Mouse (Mus musculus) CH12.LX (cell line): ENCODE results near the gene Fam69a. TPM values are rescaled to one million over a fixed set of nuclear protein-coding genes. Genes with fewer than 3 reads are reported as not detected.
A peak's percentile ranks its signal among the peaks of the same experiment; 100 is the strongest.

Source experiments
- DNase-seq: peaks from one replicate; pipeline ENCODE4 v3.0.0-alpha.2; 2013; ENCODE audit errors: extremely low read depth
- H3K27ac ChIP-seq: 2 replicates; pipeline ENCODE4 v1.5.1; 2012; ENCODE audit warnings: low read depth, mild to moderate bottlenecking, control low read depth, moderate library complexity; ENCODE audit not compliant: insufficient read depth
- H3K27me3 ChIP-seq: replicated peaks from 2 replicates; pipeline ENCODE3; 2012; ENCODE audit warnings: inconsistent platforms
- H3K36me3 ChIP-seq, 2 experiments: replicated peaks in 1 of 2; 2 replicates each; pipeline versions ENCODE3 to v1.6.1; 2012; ENCODE audit warnings: inconsistent platforms in 1 of 2, low read length in 1 of 2, mild to moderate bottlenecking in 1 of 2, mixed read lengths in 1 of 2, moderate library complexity in 1 of 2; ENCODE audit not compliant: control insufficient read depth in 1 of 2, insufficient read depth in 1 of 2
- H3K4me1 ChIP-seq, 2 experiments: 2 replicates each; pipeline ENCODE4 v1.6.1; 2012; ENCODE audit warnings: inconsistent platforms in 1 of 2, moderate library complexity in 1 of 2; ENCODE audit not compliant: insufficient read depth in 2 of 2, control insufficient read depth in 1 of 2
- H3K4me2 ChIP-seq: 2 replicates; pipeline ENCODE4 v1.6.1; 2012; ENCODE audit warnings: low read depth, mild to moderate bottlenecking, control low read depth; ENCODE audit not compliant: poor library complexity, insufficient read depth, severe bottlenecking
- H3K4me3 ChIP-seq, 3 experiments: fragments of 150-350 bp in 1 of 3; sonication (generic) in 1 of 3; replicated peaks in 1 of 3; 2 replicates each; pipeline versions ENCODE3 to v1.5.1; 2011 to 2012; ENCODE audit warnings: low read depth in 2 of 3, low read length in 2 of 3, mild to moderate bottlenecking in 2 of 3, moderate library complexity in 2 of 3, control low read depth in 1 of 3, improper control_type of control experiment in 1 of 3, inconsistent platforms in 1 of 3, mixed read lengths in 1 of 3; ENCODE audit not compliant: poor library complexity in 1 of 3
- H3K79me2 ChIP-seq: replicated peaks from 2 replicates; pipeline ENCODE4 v1.6.1; 2012; ENCODE audit warnings: mild to moderate bottlenecking, moderate library complexity; ENCODE audit not compliant: control insufficient read depth, poor library complexity, insufficient read depth, severe bottlenecking; ENCODE audit errors: extremely low read depth
- H3K9ac ChIP-seq: 2 replicates; pipeline ENCODE4 v1.6.1; 2012; ENCODE audit warnings: low read depth, mild to moderate bottlenecking, control low read depth, moderate library complexity; ENCODE audit not compliant: insufficient read depth
- H3K9me3 ChIP-seq: replicated peaks from 2 replicates; pipeline ENCODE3; 2012; ENCODE audit warnings: low read length, inconsistent platforms, mixed read lengths
- BHLHE40 ChIP-seq: IDR thresholded peaks from 2 replicates; pipeline ENCODE4 v1.6.1; 2011; ENCODE audit warnings: mild to moderate bottlenecking, low read depth, low read length, improper control_type of control experiment
- CHD1 ChIP-seq: IDR thresholded peaks from 2 replicates; pipeline ENCODE4 v1.6.1; 2012; ENCODE audit warnings: low read depth, low read length, improper control_type of control experiment, inconsistent platforms
- CHD2 ChIP-seq: IDR thresholded peaks from 2 replicates; pipeline ENCODE4 v1.6.1; 2011; ENCODE audit warnings: low read length, improper control_type of control experiment
- CTCF ChIP-seq, 2 experiments: IDR thresholded peaks in 1 of 2; conservative IDR thresholded peaks in 1 of 2; 2 replicates each; pipeline ENCODE4 v1.5.1; 2011 to 2012; ENCODE audit warnings: low read depth in 2 of 2, low read length in 2 of 2, improper control_type of control experiment in 1 of 2, inconsistent platforms in 1 of 2, mild to moderate bottlenecking in 1 of 2, moderate library complexity in 1 of 2
- E2F4 ChIP-seq: IDR thresholded peaks from 2 replicates; pipeline ENCODE4 v1.6.1; 2011; ENCODE audit warnings: low read depth, low read length, improper control_type of control experiment; ENCODE audit not compliant: insufficient replicate concordance
- ELF1 ChIP-seq: IDR thresholded peaks from 2 replicates; pipeline ENCODE4 v1.6.1; 2014; ENCODE audit warnings: low read depth, mild to moderate bottlenecking, inconsistent platforms, low read length, improper control_type of control experiment
- EP300 ChIP-seq: IDR thresholded peaks from 2 replicates; pipeline ENCODE4 v1.6.1; 2011; ENCODE audit warnings: low read length, improper control_type of control experiment
- ETS1 ChIP-seq: conservative IDR thresholded peaks from 2 replicates; pipeline ENCODE4 v1.6.1; 2012; ENCODE audit warnings: low read depth, mild to moderate bottlenecking, inconsistent platforms, low read length, improper control_type of control experiment, moderate library complexity
- GABPA ChIP-seq: IDR thresholded peaks from 2 replicates; pipeline ENCODE4 v1.6.1; 2012; ENCODE audit warnings: low read depth, low read length, improper control_type of control experiment, inconsistent platforms; ENCODE audit not compliant: insufficient replicate concordance
- HCFC1 ChIP-seq: IDR thresholded peaks from 2 replicates; pipeline ENCODE4 v1.6.1; 2012; ENCODE audit warnings: low read depth, mild to moderate bottlenecking, inconsistent platforms, low read length, improper control_type of control experiment
- IRF4 ChIP-seq: IDR thresholded peaks from 2 replicates; pipeline ENCODE4 v1.6.1; 2014; ENCODE audit warnings: low read depth, mild to moderate bottlenecking, inconsistent platforms, low read length, improper control_type of control experiment
- JUN ChIP-seq: IDR thresholded peaks from 2 replicates; pipeline ENCODE4 v1.6.1; 2011; ENCODE audit warnings: low read depth, mild to moderate bottlenecking, low read length, improper control_type of control experiment, moderate library complexity; ENCODE audit not compliant: insufficient read depth
- JUND ChIP-seq: conservative IDR thresholded peaks from 2 replicates; pipeline ENCODE4 v1.6.1; 2011; ENCODE audit warnings: low read depth, low read length, improper control_type of control experiment
- KAT2A ChIP-seq: IDR thresholded peaks from 2 replicates; pipeline ENCODE4 v1.6.1; 2012; ENCODE audit warnings: low read length, improper control_type of control experiment, inconsistent platforms; ENCODE audit not compliant: insufficient replicate concordance
- MAFK ChIP-seq: IDR thresholded peaks from 2 replicates; pipeline ENCODE4 v1.6.1; 2011; ENCODE audit warnings: low read length, improper control_type of control experiment; ENCODE audit not compliant: insufficient replicate concordance
- MAX ChIP-seq: IDR thresholded peaks from 2 replicates; pipeline ENCODE4 v1.6.1; 2011; ENCODE audit warnings: low read length, improper control_type of control experiment
- MAZ ChIP-seq: IDR thresholded peaks from 2 replicates; pipeline ENCODE4 v1.6.1; 2012; ENCODE audit warnings: low read depth, mild to moderate bottlenecking, inconsistent platforms, low read length, improper control_type of control experiment, moderate library complexity
- MEF2A ChIP-seq: IDR thresholded peaks from 2 replicates; pipeline ENCODE4 v1.6.1; 2014; ENCODE audit warnings: low read depth, mild to moderate bottlenecking, inconsistent platforms, low read length, improper control_type of control experiment, borderline replicate concordance
- MXI1 ChIP-seq: IDR thresholded peaks from 2 replicates; pipeline ENCODE4 v1.6.1; 2011; ENCODE audit warnings: mild to moderate bottlenecking, low read depth, low read length, improper control_type of control experiment
- MYC ChIP-seq: IDR thresholded peaks from 2 replicates; pipeline ENCODE4 v1.6.1; 2011; ENCODE audit warnings: low read depth, mild to moderate bottlenecking, improper control_type of control experiment, low read length
- NELFE ChIP-seq: IDR thresholded peaks from 2 replicates; pipeline ENCODE4 v1.6.1; 2011; ENCODE audit warnings: low read depth, low read length, improper control_type of control experiment
- NRF1 ChIP-seq: IDR thresholded peaks from 2 replicates; pipeline ENCODE4 v1.6.1; 2014; ENCODE audit warnings: low read depth, mild to moderate bottlenecking, inconsistent platforms, low read length, improper control_type of control experiment, moderate library complexity
- PAX5 ChIP-seq: IDR thresholded peaks from 2 replicates; pipeline ENCODE4 v1.6.1; 2012; ENCODE audit warnings: low read length, inconsistent platforms, mixed read lengths
- POLR2A ChIP-seq: IDR thresholded peaks from 2 replicates; pipeline ENCODE4 v1.6.1; 2011; ENCODE audit warnings: low read depth, mild to moderate bottlenecking, improper control_type of control experiment, low read length
- POLR2AphosphoS2 ChIP-seq: IDR thresholded peaks from 2 replicates; pipeline ENCODE4 v1.6.1; 2011; ENCODE audit warnings: low read depth, low read length, improper control_type of control experiment
- RAD21 ChIP-seq: IDR thresholded peaks from 2 replicates; pipeline ENCODE4 v1.6.1; 2011; ENCODE audit warnings: low read depth, mild to moderate bottlenecking, low read length, improper control_type of control experiment, moderate library complexity
- RCOR1 ChIP-seq: conservative IDR thresholded peaks from 2 replicates; pipeline ENCODE4 v1.6.1; 2012; ENCODE audit warnings: low read depth, mild to moderate bottlenecking, inconsistent platforms, low read length, improper control_type of control experiment
- SIN3A ChIP-seq: IDR thresholded peaks from 2 replicates; pipeline ENCODE4 v1.6.1; 2012; ENCODE audit warnings: low read length, improper control_type of control experiment, inconsistent platforms
- SMC3 ChIP-seq: IDR thresholded peaks from 2 replicates; pipeline ENCODE4 v1.6.1; 2011; ENCODE audit warnings: low read depth, low read length, improper control_type of control experiment
- TBP ChIP-seq: conservative IDR thresholded peaks from 2 replicates; pipeline ENCODE4 v1.6.1; 2011; ENCODE audit warnings: low read depth, low read length, improper control_type of control experiment
- TCF12 ChIP-seq: IDR thresholded peaks from 2 replicates; pipeline ENCODE4 v1.6.1; 2014; ENCODE audit warnings: low read depth, mild to moderate bottlenecking, inconsistent platforms, low read length, improper control_type of control experiment
- UBTF ChIP-seq: IDR thresholded peaks from 2 replicates; pipeline ENCODE4 v1.6.1; 2012; ENCODE audit warnings: low read depth, mild to moderate bottlenecking, inconsistent platforms, low read length, improper control_type of control experiment, moderate library complexity
- USF1 ChIP-seq: IDR thresholded peaks from 2 replicates; pipeline ENCODE4 v1.6.1; 2014; ENCODE audit warnings: low read depth, mild to moderate bottlenecking, inconsistent platforms, low read length, improper control_type of control experiment
- USF2 ChIP-seq: conservative IDR thresholded peaks from 2 replicates; pipeline ENCODE4 v1.6.1; 2011; ENCODE audit warnings: low read depth, low read length, improper control_type of control experiment
- ZC3H11A ChIP-seq: IDR thresholded peaks from 2 replicates; pipeline ENCODE4 v1.6.1; 2012; ENCODE audit warnings: low read depth, mild to moderate bottlenecking, inconsistent platforms, low read length, improper control_type of control experiment
- ZKSCAN1 ChIP-seq: IDR thresholded peaks from 2 replicates; pipeline ENCODE4 v1.6.1; 2012; ENCODE audit warnings: low read depth, inconsistent platforms, low read length, improper control_type of control experiment, borderline replicate concordance
- ZMIZ1 ChIP-seq: IDR thresholded peaks from 2 replicates; pipeline ENCODE4 v1.6.1; 2012; ENCODE audit warnings: low read depth, mild to moderate bottlenecking, inconsistent platforms, low read length, improper control_type of control experiment
- ZNF384 ChIP-seq: IDR thresholded peaks from 2 replicates; pipeline ENCODE4 v1.6.1; 2012; ENCODE audit warnings: low read depth, low read length, improper control_type of control experiment, inconsistent platforms
- dilution Hi-C: fragments of 300-500 bp; cut with MboI; formaldehyde crosslinking; loops from 2 replicates; pipeline ENCODE4 v1.14.3; 2020; ENCODE audit warnings: low sequenced_read_pairs; ENCODE audit not compliant: extremely low pct_unique_long_range_greater_than_20kb, extremely low pct_ligation_motif_present
- in situ Hi-C: fragments of 300-500 bp; cut with MboI; formaldehyde crosslinking; loops from 3 replicates; pipeline ENCODE4 v1.14.3; 2019; ENCODE audit warnings: low sequenced_read_pairs, low pct_ligation_motif_present, low pct_unique_long_range_greater_than_20kb, mixed read lengths
- polyA plus RNA-seq: library from polyadenylated mRNA; unstranded; fragments of >175 nt; gene quantifications from 2 replicates; pipeline ENCODE4 v1.2.1, GENCODE M21; 2012; ENCODE audit warnings: low read depth; ENCODE audit not compliant: insufficient read length
- total RNA-seq, 2 experiments: library from RNA; depleted of rRNA; stranded (reverse); fragments of 300-350 nt in 1 of 2; fragments of >200 nt in 1 of 2; gene quantifications; 2 replicates each; pipeline ENCODE4 v1.2.3; 2012 to 2014

The Fam69a gene
- total and polyA plus RNA-seq, 3 experiments: 4.2 to 14.2 (median 6.5) TPM

GRCm38 (mm10) chr5:107960532-107961202, 26.2 kb downstream of the Fam69a start:
- Histone ChIP-seq H3K27ac (peak overlapping the region; percentile 42), H3K4me2 (peak overlapping the region; percentile 58), H3K4me3 (peak overlapping the region; percentile 44 to 62 (median 60))
- dilution Hi-C loops: no loop called here
- TF ChIP-seq GABPA (no peak), USF1 (no peak), MEF2A (no peak), TCF12 (peak; percentile 63), CHD1 (peak; percentile 57), KAT2A (no peak), ELF1 (peak; percentile 59), JUN (peak; percentile 68; the same call in 1 of the 2 replicates), USF2 (no peak), MAZ (peak; percentile 63; the same call in 1 of the 2 replicates), ZNF384 (no peak), ETS1 (peak; percentile 9; the same call in 1 of the 2 replicates), HCFC1 (peak; percentile 53), UBTF (no peak), SMC3 (no peak; the same call in 1 of the 2 replicates), ZMIZ1 (0 out of 2 replicates have a peak, but pooled peaks have one; percentile 34), MXI1 (peak; percentile 64), E2F4 (no peak), POLR2A (peak; percentile 66), NELFE (peak; percentile 61), BHLHE40 (peak; percentile 65; the same call in 1 of the 2 replicates), IRF4 (peak; percentile 54; the same call in 1 of the 2 replicates), PAX5 (no peak), MYC (peak; percentile 90), MAFK (peak; percentile 75; the same call in 1 of the 2 replicates), RAD21 (no peak), CTCF (conservative IDR thresholded peaks at IDR 0.05 in 1 of 2, IDR thresholded peaks at IDR 0.05 in 1 of 2; ENCODE audit: low read depth in 2 of 2, low read length in 2 of 2) (no peak; a peak in 1 of 4 replicates), MAX (peak; percentile 86), TBP (peak; percentile 20; the same call in 1 of the 2 replicates), ZC3H11A (no peak), SIN3A (peak; percentile 30; the same call in 1 of the 2 replicates), NRF1 (0 out of 2 replicates have a peak, but pooled peaks have one; percentile 17), EP300 (peak; percentile 78), RCOR1 (0 out of 2 replicates have a peak, but pooled peaks have one; percentile 30), ZKSCAN1 (no peak), POLR2AphosphoS2 (no peak), JUND (peak; percentile 94), CHD2 (no peak)
- TF ChIP-seq, all 38 proteins: peak for 22
- peaks cover 16 to 37% of the 10 kb centered on the region in 2 experiments for H3K4me1 ChIP-seq
- peak; percentile 61 for DNase-seq
- H3K9ac ChIP-seq: peak overlapping the region; percentile 53
- H3K36me3 ChIP-seq: no peaks in the 10 kb centered on the region
- no peaks in the 10 kb centered on the region for H3K9me3 ChIP-seq
- H3K79me2 ChIP-seq: peaks cover 8% of the 10 kb centered on the region; the same call in 1 of the 2 replicates
- in situ Hi-C loops: no loop called here
- H3K27me3 ChIP-seq: no peaks in the 10 kb centered on the region
